Mouse (Mus musculus) neural tube, embryonic 12.5 days (tissue): ENCODE results near the gene Mafk. TPM values are rescaled to one million over a fixed set of nuclear protein-coding genes. Genes with fewer than 3 reads are reported as not detected.
A peak's percentile ranks its signal among the peaks of the same experiment; 100 is the strongest.

ENCODE experiments used
- ATAC-seq: fragments of 200-750 bp; cut with Nextera tagmentation; 2 replicates; pipeline ENCODE4 v1.8.0; 2017; ENCODE audit warnings: low read depth, mild to moderate bottlenecking, moderate TSS enrichment, moderate library complexity; ENCODE audit not compliant: low FRiP score
- H3K27ac ChIP-seq: fragments of 300-500 bp; sonication (generic); 2 replicates; pipeline ENCODE4 v1.5.1; 2016
- H3K27me3 ChIP-seq: fragments of 300-500 bp; sonication (generic); replicated peaks from 2 replicates; pipeline ENCODE4 v1.6.1; 2016; ENCODE audit warnings: mild to moderate bottlenecking
- H3K36me3 ChIP-seq: fragments of 300-500 bp; sonication (generic); 2 replicates; pipeline ENCODE4 v1.6.1; 2016; ENCODE audit warnings: mild to moderate bottlenecking
- H3K4me1 ChIP-seq: fragments of 300-500 bp; sonication (generic); 2 replicates; pipeline ENCODE4 v1.6.1; 2016
- H3K4me2 ChIP-seq: fragments of 300-500 bp; sonication (generic); replicated peaks from 2 replicates; pipeline ENCODE4 v1.6.1; 2016; ENCODE audit warnings: mild to moderate bottlenecking
- H3K4me3 ChIP-seq: fragments of 300-500 bp; sonication (generic); 2 replicates; pipeline ENCODE4 v1.5.1; 2016
- H3K9ac ChIP-seq: fragments of 300-500 bp; sonication (generic); 2 replicates; pipeline ENCODE4 v1.6.1; 2016; ENCODE audit warnings: mild to moderate bottlenecking
- H3K9me3 ChIP-seq: fragments of 300-500 bp; sonication (generic); 2 replicates; pipeline ENCODE4 v1.6.1; 2016; ENCODE audit warnings: mild to moderate bottlenecking
- WGBS: fragments of 180-500 bp; shearing (Covaris S2); methylation state at CpG from one replicate; pipeline ENCODE4 v1.1.7; 2016; 5-methylcytosine and 5-hydroxymethylcytosine counted together
- polyA plus RNA-seq: library from polyadenylated mRNA; unstranded; fragments of >200 nt; fragmentation: Nextera tagmentation; extraction: Ambion mirVana; gene quantifications from 2 replicates; pipeline ENCODE4 v1.2.1, GENCODE M21; 2016

Gene Mafk
- polyA plus RNA-seq, 1 experiment from 2014 or later: 12.8 TPM

DNA sequence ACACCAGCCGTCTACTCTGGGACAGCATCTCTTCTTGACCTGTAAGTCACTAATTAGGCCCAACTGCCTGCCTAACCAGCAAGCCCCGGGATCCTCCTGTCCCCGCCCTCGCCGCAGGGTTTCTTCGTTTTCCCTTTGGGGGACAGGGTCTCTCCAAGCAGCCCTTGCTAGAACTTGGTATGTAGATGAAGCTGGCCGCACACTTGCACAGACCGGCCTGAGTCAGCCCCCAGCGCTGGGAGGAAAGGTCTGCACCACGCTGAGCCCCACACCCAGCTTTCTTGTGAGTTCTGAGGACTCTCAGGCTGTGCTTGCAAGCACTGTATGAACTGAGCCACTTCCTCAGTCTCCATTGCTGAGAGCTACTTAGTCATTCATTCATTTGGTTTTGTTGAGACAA, 33.2 kb downstream of the Mafk start:
- no peak overlapping the region for H3K4me2 ChIP-seq
- WGBS: 92% methylated on average over 10 of the region's 10 CpGs
- no peaks in the 10 kb centered on the region for H3K27me3 ChIP-seq
- ATAC-seq: no peak
- H3K9ac ChIP-seq: no peak overlapping the region
- H3K36me3 ChIP-seq: peaks cover 24% of the 10 kb centered on the region
- H3K4me3 ChIP-seq: no peak overlapping the region
- no peaks in the 10 kb centered on the region for H3K9me3 ChIP-seq
- no peak overlapping the region for H3K27ac ChIP-seq
- peaks cover 23% of the 10 kb centered on the region for H3K4me1 ChIP-seq

DNA sequence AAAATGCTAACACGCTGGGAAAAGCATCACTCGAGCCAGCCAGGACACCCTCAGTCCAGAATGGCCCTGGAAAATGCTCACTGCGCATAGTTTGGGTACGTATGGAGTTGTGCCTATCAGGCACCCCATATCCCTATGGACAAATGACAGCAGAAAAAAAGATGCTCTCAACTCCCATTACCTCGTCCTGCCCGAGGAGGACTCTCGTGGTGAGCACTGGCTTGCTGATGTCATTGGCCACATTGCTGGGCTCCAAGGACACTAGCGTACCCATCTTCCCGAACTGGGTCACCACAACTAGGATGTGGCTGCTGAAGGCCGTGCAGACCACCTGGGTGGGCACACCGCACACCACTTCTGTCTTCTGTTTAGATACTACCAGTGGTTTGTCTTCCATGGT, 34.6 kb downstream of the Mafk start:
- 48% methylated on average over 11 of the region's 11 CpGs for WGBS
- Histone ChIP-seq H3K27ac (no peak overlapping the region), H3K27me3 (no peaks in the 10 kb centered on the region), H3K4me2 (peak overlapping the region; percentile 96), H3K9ac (peak overlapping the region; percentile 81), H3K4me3 (peak overlapping the region; percentile 90), H3K36me3 (peaks cover 24% of the 10 kb centered on the region), H3K9me3 (no peaks in the 10 kb centered on the region), H3K4me1 (peaks cover 23% of the 10 kb centered on the region)
- 0 out of 2 replicates have a peak, but pooled peaks have one; percentile 25 for ATAC-seq

DNA sequence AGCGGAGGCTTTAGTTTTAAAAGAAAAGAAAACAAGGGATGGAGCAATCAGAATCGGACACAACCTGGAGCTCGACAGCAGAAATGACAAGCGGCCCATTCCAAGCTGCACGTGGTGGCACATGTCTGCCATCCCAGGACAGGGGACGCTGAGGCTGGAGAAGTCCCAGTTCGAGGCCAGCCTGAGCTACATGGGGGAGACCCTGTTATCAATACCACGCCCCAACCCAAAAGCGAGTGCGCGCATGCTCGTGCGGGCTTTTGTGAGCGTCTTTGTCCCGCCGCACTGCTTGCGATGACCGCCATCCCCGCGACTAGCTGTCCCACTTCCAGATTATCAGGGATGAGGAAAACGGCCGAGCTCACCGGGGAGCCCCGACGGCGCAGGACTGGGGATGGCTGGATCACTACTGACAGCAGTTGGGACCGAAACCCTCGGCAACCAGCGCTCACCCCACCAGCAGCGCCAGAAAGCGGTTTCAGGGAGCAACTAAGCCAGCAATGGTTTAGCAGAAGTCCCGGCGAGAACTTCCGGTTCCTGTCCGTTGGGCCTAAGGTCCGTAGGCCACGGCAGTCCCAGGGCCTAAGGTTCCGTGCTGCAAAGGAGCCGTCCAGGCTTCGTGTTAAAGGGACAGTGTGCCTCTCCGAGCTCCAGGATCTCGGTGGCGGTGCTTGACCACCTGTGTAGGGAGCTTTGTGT, 35.2 kb downstream of the Mafk start, which contains the start of the genes Gm26938 and Psmg3:
Gene Gm26938, minus strand, starts transcription at position 51 of the 699 bp plus-strand sequence.
Gene Psmg3, minus strand, starts transcription at position 529 of the 699 bp plus-strand sequence.
- no peaks in the 10 kb centered on the region for H3K9me3 ChIP-seq
- ATAC-seq: peak; percentile 79
- H3K27ac ChIP-seq: peak within 1 kb of the TSS; percentile 47; the same call in 1 of the 2 replicates
- H3K4me1 ChIP-seq: peaks cover 23% of the 10 kb centered on the region
- peaks cover 24% of the 10 kb centered on the region for H3K36me3 ChIP-seq
- peak within 1 kb of the TSS; percentile 96 for H3K4me2 ChIP-seq
- under 1% methylated on average over 43 of the region's 43 CpGs for WGBS
- peak within 1 kb of the TSS; percentile 81 for H3K9ac ChIP-seq
- peak within 1 kb of the TSS; percentile 90 for H3K4me3 ChIP-seq
- no peaks in the 10 kb centered on the region for H3K27me3 ChIP-seq

DNA sequence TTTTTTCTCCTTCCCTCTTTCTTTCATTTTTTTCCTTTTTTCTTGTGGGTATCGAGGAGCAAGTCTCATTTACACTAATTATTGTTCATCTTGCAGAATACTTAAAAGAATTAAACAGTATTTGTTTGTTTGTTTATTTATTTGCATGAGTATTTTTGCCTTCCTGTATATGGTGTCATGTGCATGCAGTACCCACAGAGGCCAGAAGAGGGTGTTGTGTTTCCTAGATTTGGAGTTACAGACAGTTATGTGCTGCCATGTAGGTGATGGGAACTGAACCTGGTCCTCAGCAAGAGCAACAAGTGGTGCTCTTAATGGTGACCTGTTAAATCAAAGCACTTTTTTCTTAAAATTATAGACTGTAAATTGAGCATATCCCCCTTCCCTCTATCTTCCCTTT, 36.3 kb downstream of the Mafk start:
- Histone ChIP-seq H3K27ac (no peak overlapping the region), H3K4me1 (peaks cover 16% of the 10 kb centered on the region), H3K27me3 (no peaks in the 10 kb centered on the region), H3K4me2 (no peak overlapping the region), H3K9me3 (no peaks in the 10 kb centered on the region), H3K36me3 (peaks cover 17% of the 10 kb centered on the region), H3K9ac (no peak overlapping the region), H3K4me3 (no peak overlapping the region)
- ATAC-seq: no peak
- 97% methylated on average over 1 of the region's 1 CpGs for WGBS

DNA sequence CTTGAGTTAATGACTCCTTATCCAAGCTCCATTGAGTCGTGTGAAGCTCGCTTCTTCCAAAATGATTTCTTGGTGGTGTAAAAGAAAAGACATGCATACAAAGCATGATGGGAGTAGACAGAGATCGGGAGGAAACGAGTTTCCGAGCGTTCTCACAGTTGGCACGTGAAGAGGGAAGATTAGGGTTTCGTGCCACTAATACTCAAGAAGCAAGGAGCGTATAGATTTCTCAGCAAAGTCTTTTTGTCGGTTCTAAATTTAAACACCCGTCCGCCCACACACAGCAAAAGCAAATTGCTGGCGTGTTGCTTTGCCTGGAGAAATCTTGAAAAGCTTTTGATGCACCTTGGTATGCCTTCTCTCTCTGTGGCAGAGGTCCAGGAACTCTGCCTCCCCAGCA, 38.1 kb downstream of the Mafk start:
- H3K4me1 ChIP-seq: peaks cover 15% of the 10 kb centered on the region
- H3K4me3 ChIP-seq: no peak overlapping the region
- no peaks in the 10 kb centered on the region for H3K9me3 ChIP-seq
- WGBS: 84% methylated on average over 13 of the region's 13 CpGs
- H3K4me2 ChIP-seq: no peak overlapping the region
- H3K9ac ChIP-seq: no peak overlapping the region
- ATAC-seq: no peak
- H3K27ac ChIP-seq: no peak overlapping the region
- 0 out of 2 replicates have a peak, but pooled peaks cover 3% of the 10 kb centered on the region for H3K36me3 ChIP-seq
- H3K27me3 ChIP-seq: no peaks in the 10 kb centered on the region

DNA sequence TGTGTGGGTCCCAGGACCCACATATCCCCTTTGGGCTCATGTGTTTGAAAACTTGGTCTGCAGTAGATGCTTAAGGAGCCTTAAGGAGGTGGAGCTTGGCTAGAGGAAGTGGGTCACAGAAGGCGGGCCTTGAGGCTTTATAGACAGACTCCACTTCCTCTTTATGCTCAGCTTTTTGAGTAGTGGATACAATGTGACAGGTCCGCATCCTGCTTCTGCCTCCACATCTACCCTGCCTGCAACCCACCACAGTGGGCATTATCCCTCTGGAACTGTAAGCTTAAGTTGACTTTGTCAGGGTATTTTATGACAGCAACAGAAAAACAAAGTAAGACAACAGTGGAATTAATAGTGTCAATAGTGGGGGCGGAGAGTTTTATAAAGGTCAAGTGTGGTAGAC, 39.4 kb downstream of the Mafk start:
- Histone ChIP-seq H3K36me3 (no peaks in the 10 kb centered on the region), H3K27me3 (no peaks in the 10 kb centered on the region), H3K4me3 (no peak overlapping the region), H3K4me1 (peaks cover 5% of the 10 kb centered on the region), H3K27ac (no peak overlapping the region), H3K9ac (no peak overlapping the region), H3K4me2 (no peak overlapping the region), H3K9me3 (no peaks in the 10 kb centered on the region)
- WGBS: 90% methylated on average over 3 of the region's 3 CpGs
- no peak for ATAC-seq

DNA sequence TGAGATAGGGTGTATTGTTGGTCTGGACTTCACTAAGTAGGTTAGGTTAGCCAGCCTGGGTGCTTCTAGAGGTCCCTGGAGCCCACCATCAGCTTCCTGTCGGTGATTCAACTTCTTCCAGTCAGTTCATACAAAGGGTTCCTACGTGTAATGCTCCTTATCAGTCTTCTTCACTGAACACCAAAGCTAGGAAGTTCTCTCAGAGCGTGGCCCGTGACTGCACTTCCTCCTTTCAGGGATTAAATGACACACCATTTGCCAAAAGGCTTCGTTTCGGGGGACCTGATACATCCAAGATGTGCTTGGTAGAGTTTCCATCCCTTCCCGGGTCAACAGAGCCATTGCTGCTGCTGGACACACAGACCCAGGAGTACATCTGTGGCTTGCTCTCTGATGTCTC, 40.8 kb downstream of the Mafk start:
- WGBS: 83% methylated on average over 7 of the region's 7 CpGs
- no peak overlapping the region for H3K4me3 ChIP-seq
- H3K4me1 ChIP-seq: no peaks in the 10 kb centered on the region
- H3K9ac ChIP-seq: no peak overlapping the region
- H3K27me3 ChIP-seq: no peaks in the 10 kb centered on the region
- no peaks in the 10 kb centered on the region for H3K9me3 ChIP-seq
- no peak overlapping the region for H3K27ac ChIP-seq
- H3K36me3 ChIP-seq: no peaks in the 10 kb centered on the region
- no peak for ATAC-seq
- no peak overlapping the region for H3K4me2 ChIP-seq

DNA sequence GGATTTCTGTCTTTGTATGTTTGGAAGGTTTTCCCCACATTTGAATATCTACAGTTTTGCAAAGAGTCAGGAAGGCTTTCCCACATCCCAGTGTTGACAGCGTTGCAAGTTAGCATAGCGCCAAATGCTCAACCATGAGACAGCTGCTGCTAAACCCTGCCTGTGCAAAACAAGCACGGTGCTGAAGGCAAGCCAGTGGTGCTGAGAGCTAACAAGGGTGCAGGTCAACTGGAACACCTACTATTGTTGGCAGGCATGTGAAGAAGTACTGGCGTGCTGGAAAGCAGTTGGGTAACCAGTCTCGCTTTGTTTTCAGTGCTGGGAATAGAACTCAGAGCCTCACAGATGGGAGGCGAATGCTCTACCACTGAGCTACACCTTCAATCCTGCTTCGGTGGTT, 44.4 kb downstream of the Mafk start:
- Histone ChIP-seq H3K9me3 (no peaks in the 10 kb centered on the region), H3K36me3 (no peaks in the 10 kb centered on the region), H3K27me3 (peaks cover 4% of the 10 kb centered on the region; the same call in 1 of the 2 replicates), H3K4me2 (no peak overlapping the region), H3K4me1 (peaks cover 6% of the 10 kb centered on the region), H3K4me3 (no peak overlapping the region), H3K27ac (no peak overlapping the region), H3K9ac (no peak overlapping the region)
- no peak for ATAC-seq
- WGBS: 90% methylated on average over 7 of the region's 7 CpGs

DNA sequence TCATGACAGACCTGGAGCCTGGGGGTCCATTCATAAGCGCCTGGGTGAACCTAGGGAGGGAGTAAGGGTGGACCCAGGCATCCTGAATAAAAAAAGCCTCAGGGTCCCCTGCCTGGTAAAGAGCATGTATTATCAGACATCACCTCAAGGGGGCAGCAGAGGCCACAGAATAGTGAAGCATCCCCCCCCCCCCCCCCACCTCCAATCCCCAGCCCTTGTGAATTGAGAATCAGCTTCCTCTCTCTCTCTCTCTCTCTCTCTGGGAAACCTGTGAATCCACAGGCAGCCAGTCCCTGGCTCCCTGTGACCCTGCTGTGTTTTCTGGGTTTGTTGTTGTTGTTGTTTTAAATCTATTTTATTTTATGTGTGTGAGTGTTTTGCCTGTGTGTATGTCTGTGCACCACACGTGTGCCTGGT, 47.2 kb downstream of the Mafk start:
- H3K4me1 ChIP-seq: peaks cover 6% of the 10 kb centered on the region
- no peaks in the 10 kb centered on the region for H3K36me3 ChIP-seq
- H3K4me3 ChIP-seq: no peak overlapping the region
- H3K4me2 ChIP-seq: no peak overlapping the region
- H3K27ac ChIP-seq: no peak overlapping the region
- no peak overlapping the region for H3K9ac ChIP-seq
- WGBS: 32% methylated on average over 2 of the region's 2 CpGs
- no peak for ATAC-seq
- no peaks in the 10 kb centered on the region for H3K9me3 ChIP-seq
- H3K27me3 ChIP-seq: peaks cover 4% of the 10 kb centered on the region; the same call in 1 of the 2 replicates

DNA sequence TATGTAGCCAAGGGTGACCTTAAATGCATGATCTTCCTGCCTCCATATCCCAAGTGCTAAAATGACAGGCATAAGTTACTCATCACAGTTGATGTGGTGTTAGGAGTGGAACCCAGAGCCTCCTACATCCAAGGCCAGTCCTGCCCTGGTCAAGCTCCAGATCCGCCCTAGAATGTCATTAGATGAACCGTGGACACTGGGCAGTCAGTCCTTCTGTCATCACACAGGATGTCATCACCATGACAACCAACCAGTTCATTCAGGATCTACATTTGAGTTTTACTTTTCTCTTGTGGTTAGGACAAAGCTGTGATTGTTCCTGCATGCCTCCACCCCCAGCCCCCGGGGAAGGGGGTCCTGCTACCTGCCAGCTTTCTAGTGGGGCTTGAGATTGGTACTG, 47.8 kb downstream of the Mafk start:
- ATAC-seq: no peak
- Histone ChIP-seq H3K9me3 (0 out of 2 replicates have a peak, but pooled peaks cover 3% of the 10 kb centered on the region), H3K4me2 (no peak overlapping the region), H3K4me3 (no peak overlapping the region), H3K27me3 (peaks cover 4% of the 10 kb centered on the region; the same call in 1 of the 2 replicates), H3K36me3 (no peaks in the 10 kb centered on the region), H3K9ac (no peak overlapping the region), H3K27ac (no peak overlapping the region), H3K4me1 (peaks cover 6% of the 10 kb centered on the region)
- 33% methylated on average over 3 of the region's 3 CpGs for WGBS

DNA sequence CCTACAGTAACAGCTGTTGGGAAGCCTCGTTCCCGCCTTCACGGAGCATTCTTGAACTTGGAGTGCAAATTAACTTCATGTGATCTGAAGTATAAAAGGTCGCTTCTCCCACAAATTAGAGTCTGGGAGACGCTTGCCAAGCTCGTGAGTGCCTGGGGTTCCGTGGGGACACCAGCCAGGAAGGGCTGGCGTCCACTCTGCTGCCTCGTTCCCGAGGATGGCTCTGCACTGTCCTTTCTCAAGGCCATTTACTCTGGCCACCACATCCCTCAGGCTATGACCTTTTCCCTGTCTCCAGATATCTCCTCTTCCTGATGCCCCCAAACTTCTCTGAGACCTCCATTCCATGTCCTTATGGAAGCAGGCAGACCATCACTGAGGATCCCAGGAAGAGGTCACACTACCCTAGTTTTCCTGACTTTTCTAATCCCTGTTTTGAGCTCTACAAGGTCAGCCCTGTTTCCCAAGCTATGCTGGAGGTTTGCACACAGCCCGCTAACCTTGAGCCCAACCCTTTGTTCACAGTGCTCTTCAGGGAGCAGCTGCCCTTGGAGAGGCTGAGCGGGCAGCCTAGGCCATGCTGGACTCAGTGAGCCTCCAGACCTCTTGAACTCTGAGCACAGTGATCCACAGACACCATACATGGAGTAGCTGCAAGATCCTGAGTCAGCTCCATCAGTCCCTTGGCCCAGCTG, 58.5 kb downstream of the Mafk start:
- H3K27ac ChIP-seq: no peak overlapping the region
- no peak overlapping the region for H3K9ac ChIP-seq
- H3K4me1 ChIP-seq: 0 out of 2 replicates have a peak, but pooled peaks cover 6% of the 10 kb centered on the region
- H3K27me3 ChIP-seq: no peaks in the 10 kb centered on the region
- no peak overlapping the region for H3K4me2 ChIP-seq
- H3K9me3 ChIP-seq: peaks cover 2% of the 10 kb centered on the region; the same call in 1 of the 2 replicates
- 83% methylated on average over 12 of the region's 12 CpGs for WGBS
- no peak for ATAC-seq
- no peak overlapping the region for H3K4me3 ChIP-seq
- H3K36me3 ChIP-seq: no peaks in the 10 kb centered on the region
